Mouse (Mus musculus) cerebellum, postnatal 25 days (tissue): Measurements from ENCODE around the gene Trat1.

Source experiments
- DNase-seq, 2 experiments: peaks; one replicate each; pipeline ENCODE4 v3.0.0; 2021; ENCODE audit warnings: mixed read lengths in 2 of 2

Trat1 gene

GRCm38 (mm10) chr16:48771971-48772445 is at the start of gene Trat1:
Gene Trat1, minus strand, starts transcription at chr16:48772021.
- DNase-seq, result no peak

GRCm38 (mm10) chr16:48818524-48818923 is 46.7 kb upstream of the Trat1 start:
- DNase-seq, result no peak

GRCm38 (mm10) chr16:48816695-48817094 is 44.9 kb upstream of the Trat1 start, which contains the start of gene Retnlb:
Gene Retnlb, plus strand, starts transcription at chr16:48816856.
- DNase-seq, result no peak

- no peak for DNase-seq
These were observed 40.1 kb upstream of the Trat1 start for GRCm38 (mm10) chr16:48811881-48812436.

- peak in 1 of 2 experiments; percentile 21 for DNase-seq
These were observed 37.6 kb upstream of the Trat1 start for GRCm38 (mm10) chr16:48809374-48809773.

GRCm38 (mm10) chr16:48806521-48806920 is 34.7 kb upstream of the Trat1 start:
- DNase-seq, result no peak

- no peak for DNase-seq
These were observed 33.6 kb upstream of the Trat1 start for GRCm38 (mm10) chr16:48805412-48805811.

GRCm38 (mm10) chr16:48800906-48801305 is 29.1 kb upstream of the Trat1 start:
- DNase-seq, result no peak

GRCm38 (mm10) chr16:48799470-48799869 is 27.6 kb upstream of the Trat1 start:
- no peak for DNase-seq

- DNase-seq, result no peak
These were observed 26.5 kb upstream of the Trat1 start for GRCm38 (mm10) chr16:48798285-48798684.

- no peak for DNase-seq
These were observed 16.9 kb upstream of the Trat1 start for GRCm38 (mm10) chr16:48788704-48789185.

GRCm38 (mm10) chr16:48786258-48786657 is 14.4 kb upstream of the Trat1 start:
- DNase-seq, result no peak

- no peak for DNase-seq
These were observed 5.4 kb upstream of the Trat1 start for GRCm38 (mm10) chr16:48777254-48777653.

GRCm38 (mm10) chr16:48769183-48769582 is 2.6 kb downstream of the Trat1 start:
- DNase-seq, result no peak

GRCm38 (mm10) chr16:48760643-48761481 is 11.0 kb downstream of the Trat1 start:
- DNase-seq, result no peak

- peak; percentile 5 to 6 for DNase-seq
These were observed 21.5 kb downstream of the Trat1 start for GRCm38 (mm10) chr16:48750145-48750827.

- DNase-seq, result no peak
These were observed 26.4 kb downstream of the Trat1 start for GRCm38 (mm10) chr16:48745418-48745817.

GRCm38 (mm10) chr16:48745011-48745410 is 26.8 kb downstream of the Trat1 start:
- DNase-seq, result no peak

GRCm38 (mm10) chr16:48741549-48741948 is 30.3 kb downstream of the Trat1 start:
- DNase-seq, result no peak

GRCm38 (mm10) chr16:48739974-48740373 is 31.8 kb downstream of the Trat1 start:
- no peak for DNase-seq

- no peak for DNase-seq
These were observed 33.4 kb downstream of the Trat1 start for GRCm38 (mm10) chr16:48738429-48738828.

GRCm38 (mm10) chr16:48736890-48737289 is 34.9 kb downstream of the Trat1 start:
- no peak for DNase-seq

- no peak for DNase-seq
These were observed 51.6 kb downstream of the Trat1 start for GRCm38 (mm10) chr16:48720259-48720658.
